Mouse (Mus musculus): ENCODE data around the gene Eif2s3x. TPM values are rescaled to one million over a fixed set of nuclear protein-coding genes. Genes with fewer than 3 reads are reported as not detected.

Eif2s3x gene
- polyA plus RNA-seq, 2 experiments: 63.5 to 87.3 TPM

- Histone ChIP-seq H3K27me3 (ENCODE audit: control insufficient read depth, insufficient read depth, low read length) (peaks cover 14% of the 10 kb centered on the region; the same call in 1 of the 2 replicates), H3K9me3 (ENCODE audit: control insufficient read depth, low read length) (no peaks in the 10 kb centered on the region), H3K27ac (replicated peaks; ENCODE audit: low read depth, low read length) (no peak overlapping the region), H3K4me2 (replicated peaks; ENCODE audit: low read depth, low read length, severe bottlenecking) (no peak overlapping the region), H3K36me3 (ENCODE audit: control insufficient read depth, insufficient read depth, low read length) (no peaks in the 10 kb centered on the region), H3K4me1 (ENCODE audit: control insufficient read depth, insufficient read depth, low read length) (no peaks in the 10 kb centered on the region), H3K9ac (ENCODE audit: low read depth, low read length, severe bottlenecking) (no peak overlapping the region), H3K4me3 (replicated peaks; ENCODE audit: low read length) (no peak overlapping the region)
- ATAC-seq (ENCODE audit: low FRiP score, low read depth): no peak
- no peak for DNase-seq (ENCODE audit: low spot score)
- no peak for TF ChIP-seq POLR2A (IDR thresholded peaks at IDR 0.05; ENCODE audit: borderline replicate concordance, extremely low read depth, insufficient read depth, insufficient read length)
- WGBS: 59% methylated on average over 7 of the region's 7 CpGs
Measured at GRCm38 (mm10) chrX:94142004-94142771, 70.5 kb downstream of the Eif2s3x start.

GRCm38 (mm10) chrX:94140080-94140479, 72.6 kb downstream of the Eif2s3x start:
- Histone ChIP-seq H3K36me3 (ENCODE audit: control insufficient read depth, insufficient read depth, low read length) (no peaks in the 10 kb centered on the region), H3K4me3 (replicated peaks; ENCODE audit: low read length) (no peak overlapping the region), H3K27ac (replicated peaks; ENCODE audit: low read depth, low read length) (no peak overlapping the region), H3K27me3 (ENCODE audit: control insufficient read depth, insufficient read depth, low read length) (peaks cover 9% of the 10 kb centered on the region; the same call in 1 of the 2 replicates), H3K4me1 (ENCODE audit: control insufficient read depth, insufficient read depth, low read length) (no peaks in the 10 kb centered on the region), H3K4me2 (replicated peaks; ENCODE audit: low read depth, low read length, severe bottlenecking) (no peak overlapping the region), H3K9ac (ENCODE audit: low read depth, low read length, severe bottlenecking) (no peak overlapping the region), H3K9me3 (ENCODE audit: control insufficient read depth, low read length) (no peaks in the 10 kb centered on the region)
- WGBS: 67% methylated on average over 1 of the region's 1 CpGs
- DNase-seq (ENCODE audit: low spot score) (no peak), ATAC-seq (ENCODE audit: low FRiP score, low read depth) (no peak)
- TF ChIP-seq POLR2A (IDR thresholded peaks at IDR 0.05; ENCODE audit: borderline replicate concordance, extremely low read depth, insufficient read depth, insufficient read length): no peak

Other genes with a start within 250 kb of the Eif2s3x start
- 0.32 and 0.33 TPM in 2 replicates for gene AU015836, start 244.2 kb downstream of the Eif2s3x start, polyA plus RNA-seq (2012; rRNA removed)
- gene AU015836, start 244.2 kb downstream of the Eif2s3x start, polyA plus RNA-seq (2014; fragmentation: Nextera tagmentation; extraction: Ambion mirVana): 0.19 and 0.23 TPM in 2 replicates
- gene Zfx, start 89.2 kb downstream of the Eif2s3x start, polyA plus RNA-seq (2012; rRNA removed): 14.7 and 15.0 TPM in 2 replicates
- gene Zfx, start 89.2 kb downstream of the Eif2s3x start, polyA plus RNA-seq (2014; fragmentation: Nextera tagmentation; extraction: Ambion mirVana): 29.7 and 34.8 TPM in 2 replicates
- 4.9 and 6.2 TPM in 2 replicates for gene Klhl15, start 21.7 kb upstream of the Eif2s3x start, polyA plus RNA-seq (2012; rRNA removed)
- gene Klhl15, start 21.7 kb upstream of the Eif2s3x start, polyA plus RNA-seq (2014; fragmentation: Nextera tagmentation; extraction: Ambion mirVana): 10.6 and 11.7 TPM in 2 replicates
- gene Fam90a1b, start 153.9 kb upstream of the Eif2s3x start, polyA plus RNA-seq (2012; rRNA removed): 0.08 and 0.13 TPM in 2 replicates
- 0.10 and 0.19 TPM in 2 replicates for gene Fam90a1b, start 153.9 kb upstream of the Eif2s3x start, polyA plus RNA-seq (2014; fragmentation: Nextera tagmentation; extraction: Ambion mirVana)
- 17.1 and 18.5 TPM in 2 replicates for gene Apoo, start 154.3 kb upstream of the Eif2s3x start, polyA plus RNA-seq (2012; rRNA removed)
- gene Apoo, start 154.3 kb upstream of the Eif2s3x start, polyA plus RNA-seq (2014; fragmentation: Nextera tagmentation; extraction: Ambion mirVana): 69.5 and 73.4 TPM in 2 replicates

All from limb, embryonic 14.5 days (tissue).